Mouse (Mus musculus) limb, embryonic 12.5 days (tissue): ENCODE results near the gene Nrl. TPM values are rescaled to one million over a fixed set of nuclear protein-coding genes. Genes with fewer than 3 reads are reported as not detected.

ENCODE experiments used
- ATAC-seq: fragments of 200-750 bp; cut with Nextera tagmentation; 2 replicates; pipeline ENCODE4 v1.8.0; 2017; ENCODE audit warnings: low read depth, moderate TSS enrichment; ENCODE audit not compliant: insufficient number of reproducible peaks, insufficient read depth, low FRiP score, low TSS enrichment
- H3K27ac ChIP-seq: fragments of 300-500 bp; sonication (generic); 2 replicates; pipeline ENCODE4 v1.5.1; 2016; ENCODE audit warnings: mild to moderate bottlenecking, moderate library complexity
- H3K27me3 ChIP-seq: fragments of 300-500 bp; sonication (generic); 2 replicates; pipeline ENCODE4 v1.6.1; 2016; ENCODE audit warnings: mild to moderate bottlenecking, moderate library complexity
- H3K36me3 ChIP-seq: fragments of 300-500 bp; sonication (generic); 2 replicates; pipeline ENCODE4 v1.6.1; 2016; ENCODE audit warnings: mild to moderate bottlenecking, moderate library complexity
- H3K4me1 ChIP-seq: fragments of 300-500 bp; sonication (generic); replicated peaks from 2 replicates; pipeline ENCODE4 v1.6.1; 2016
- H3K4me2 ChIP-seq: fragments of 300-500 bp; sonication (generic); 2 replicates; pipeline ENCODE4 v1.6.1; 2016; ENCODE audit warnings: mild to moderate bottlenecking, moderate library complexity
- H3K4me3 ChIP-seq: fragments of 300-500 bp; sonication (generic); replicated peaks from 2 replicates; pipeline ENCODE4 v1.5.1; 2016; ENCODE audit warnings: mild to moderate bottlenecking
- H3K9ac ChIP-seq: fragments of 300-500 bp; sonication (generic); replicated peaks from 2 replicates; pipeline ENCODE4 v1.6.1; 2016; ENCODE audit warnings: mild to moderate bottlenecking, moderate library complexity
- H3K9me3 ChIP-seq: fragments of 300-500 bp; sonication (generic); 2 replicates; pipeline ENCODE4 v1.6.1; 2016; ENCODE audit warnings: mild to moderate bottlenecking, moderate library complexity
- WGBS: fragments of 180-500 bp; shearing (Covaris S2); methylation state at CpG from one replicate; pipeline ENCODE4 v1.1.7; 2016; 5-methylcytosine and 5-hydroxymethylcytosine counted together
- polyA plus RNA-seq: library from polyadenylated mRNA; unstranded; fragments of >200 nt; fragmentation: Nextera tagmentation; extraction: Ambion mirVana; gene quantifications from 2 replicates; pipeline ENCODE4 v1.2.1, GENCODE M21; 2016

Gene Nrl
- polyA plus RNA-seq, 1 experiment from 2014 or later: not detected

GRCm38 (mm10) chr14:55527940-55528339 is 3.2 kb upstream of the Nrl start:
- H3K9ac ChIP-seq: no peak overlapping the region
- H3K27me3 ChIP-seq: peaks cover 36% of the 10 kb centered on the region
- no peak overlapping the region for H3K4me2 ChIP-seq
- H3K4me1 ChIP-seq: no peaks in the 10 kb centered on the region
- H3K36me3 ChIP-seq: no peaks in the 10 kb centered on the region
- no peak for ATAC-seq
- H3K9me3 ChIP-seq: no peaks in the 10 kb centered on the region
- no peak overlapping the region for H3K4me3 ChIP-seq
- WGBS: 21% methylated on average over 3 of the region's 3 CpGs
- no peak overlapping the region for H3K27ac ChIP-seq

GRCm38 (mm10) chr14:55526674-55527073 is 1.9 kb upstream of the Nrl start:
- no peak overlapping the region for H3K9ac ChIP-seq
- ATAC-seq: no peak

GRCm38 (mm10) chr14:55524062-55524461 is 719 bp downstream of the Nrl start:
- no peak for ATAC-seq
- Histone ChIP-seq H3K9ac (no peak overlapping the region), H3K27ac (no peak overlapping the region), H3K36me3 (no peaks in the 10 kb centered on the region), H3K4me1 (0 out of 2 replicates have a peak, but pooled peaks cover 10% of the 10 kb centered on the region), H3K4me2 (no peak overlapping the region), H3K9me3 (no peaks in the 10 kb centered on the region), H3K4me3 (no peak overlapping the region), H3K27me3 (peaks cover 59% of the 10 kb centered on the region)
- WGBS: 56% methylated on average over 4 of the region's 4 CpGs

More at GRCm38 (mm10) chr14:55526674-55527073, 1.9 kb upstream of the Nrl start:
- Histone ChIP-seq H3K4me1 (no peaks in the 10 kb centered on the region), H3K4me3 (no peak overlapping the region), H3K4me2 (no peak overlapping the region), H3K27ac (no peak overlapping the region), H3K36me3 (no peaks in the 10 kb centered on the region), H3K9me3 (no peaks in the 10 kb centered on the region), H3K27me3 (peaks cover 48% of the 10 kb centered on the region)
- WGBS: 81% methylated on average over 2 of the region's 2 CpGs

- 1% methylated on average over 61 of the region's 61 CpGs for WGBS
- no peaks in the 10 kb centered on the region for H3K9me3 ChIP-seq
- peak; percentile 58; the same call in 1 of the 2 replicates for ATAC-seq
- peak overlapping the region; percentile 51 for H3K4me3 ChIP-seq
- H3K27me3 ChIP-seq: peaks cover 76% of the 10 kb centered on the region
- H3K4me1 ChIP-seq: 0 out of 2 replicates have a peak, but pooled peaks cover 10% of the 10 kb centered on the region
- no peaks in the 10 kb centered on the region for H3K36me3 ChIP-seq
- peak overlapping the region; percentile 61 for H3K9ac ChIP-seq
- H3K4me2 ChIP-seq: peak overlapping the region; percentile 88
- H3K27ac ChIP-seq: no peak overlapping the region
These were observed 4.1 kb downstream of the Nrl start for GRCm38 (mm10) chr14:55520451-55521361.

GRCm38 (mm10) chr14:55519604-55520003 is 5.2 kb downstream of the Nrl start:
- Histone ChIP-seq H3K27me3 (peaks cover 74% of the 10 kb centered on the region), H3K9ac (no peak overlapping the region), H3K36me3 (no peaks in the 10 kb centered on the region), H3K27ac (no peak overlapping the region), H3K4me3 (no peak overlapping the region), H3K4me1 (0 out of 2 replicates have a peak, but pooled peaks cover 10% of the 10 kb centered on the region), H3K4me2 (no peak overlapping the region), H3K9me3 (no peaks in the 10 kb centered on the region)
- no peak for ATAC-seq
- 64% methylated on average over 4 of the region's 4 CpGs for WGBS

- Histone ChIP-seq H3K27ac (no peak overlapping the region), H3K4me3 (no peak overlapping the region), H3K4me2 (no peak overlapping the region), H3K36me3 (no peaks in the 10 kb centered on the region), H3K27me3 (peaks cover 66% of the 10 kb centered on the region), H3K9me3 (no peaks in the 10 kb centered on the region), H3K9ac (no peak overlapping the region), H3K4me1 (0 out of 2 replicates have a peak, but pooled peaks cover 10% of the 10 kb centered on the region)
- no peak for ATAC-seq
- 49% methylated on average over 2 of the region's 2 CpGs for WGBS
These were observed 5.9 kb downstream of the Nrl start for GRCm38 (mm10) chr14:55518897-55519296.

GRCm38 (mm10) chr14:55515846-55516245 is 8.9 kb downstream of the Nrl start:
- 93% methylated on average over 4 of the region's 4 CpGs for WGBS
- Histone ChIP-seq H3K9ac (no peak overlapping the region), H3K4me2 (no peak overlapping the region), H3K27ac (no peak overlapping the region), H3K27me3 (peaks cover 58% of the 10 kb centered on the region), H3K9me3 (no peaks in the 10 kb centered on the region), H3K4me1 (0 out of 2 replicates have a peak, but pooled peaks cover 9% of the 10 kb centered on the region), H3K36me3 (no peaks in the 10 kb centered on the region), H3K4me3 (no peak overlapping the region)
- no peak for ATAC-seq

- H3K4me1 ChIP-seq: peaks cover 9% of the 10 kb centered on the region; the same call in 1 of the 2 replicates
- H3K36me3 ChIP-seq: no peaks in the 10 kb centered on the region
- H3K9ac ChIP-seq: no peak overlapping the region
- no peak overlapping the region for H3K4me2 ChIP-seq
- no peak overlapping the region for H3K27ac ChIP-seq
- H3K27me3 ChIP-seq: peaks cover 52% of the 10 kb centered on the region
- no peak overlapping the region for H3K4me3 ChIP-seq
- no peaks in the 10 kb centered on the region for H3K9me3 ChIP-seq
- 74% methylated on average over 10 of the region's 10 CpGs for WGBS
- no peak for ATAC-seq
These were observed 10.9 kb downstream of the Nrl start for GRCm38 (mm10) chr14:55513927-55514326.

- 60% methylated on average over 7 of the region's 7 CpGs for WGBS
- Histone ChIP-seq H3K27me3 (peaks cover 34% of the 10 kb centered on the region), H3K4me3 (no peak overlapping the region), H3K4me2 (no peak overlapping the region), H3K9ac (no peak overlapping the region; the same call in 1 of the 2 replicates), H3K4me1 (peaks cover 9% of the 10 kb centered on the region; the same call in 1 of the 2 replicates), H3K27ac (no peak overlapping the region), H3K9me3 (no peaks in the 10 kb centered on the region), H3K36me3 (no peaks in the 10 kb centered on the region)
- ATAC-seq: no peak
These were observed 13.7 kb downstream of the Nrl start for GRCm38 (mm10) chr14:55511037-55511436.

- H3K4me2 ChIP-seq: no peak within 1 kb of the TSS
- no peaks in the 10 kb centered on the region for H3K9me3 ChIP-seq
- H3K27me3 ChIP-seq: peaks cover 34% of the 10 kb centered on the region
- H3K36me3 ChIP-seq: no peaks in the 10 kb centered on the region
- no peak within 1 kb of the TSS for H3K4me3 ChIP-seq
- WGBS: 61% methylated on average over 22 of the region's 22 CpGs
- H3K9ac ChIP-seq: no peak within 1 kb of the TSS; the same call in 1 of the 2 replicates
- no peak within 1 kb of the TSS for H3K27ac ChIP-seq
- no peak for ATAC-seq
- peaks cover 9% of the 10 kb centered on the region; the same call in 1 of the 2 replicates for H3K4me1 ChIP-seq
These were observed 14.6 kb downstream of the Nrl start, which contains the start of gene Cpne6 for GRCm38 (mm10) chr14:55510125-55510731. TSS of gene Cpne6 (plus strand) at chr14:55510445.

GRCm38 (mm10) chr14:55509540-55509939 is 15.2 kb downstream of the Nrl start:
- no peaks in the 10 kb centered on the region for H3K9me3 ChIP-seq
- no peak overlapping the region for H3K27ac ChIP-seq
- H3K36me3 ChIP-seq: no peaks in the 10 kb centered on the region
- H3K4me3 ChIP-seq: no peak overlapping the region
- peaks cover 34% of the 10 kb centered on the region for H3K27me3 ChIP-seq
- WGBS: 90% methylated on average over 10 of the region's 10 CpGs
- H3K4me2 ChIP-seq: no peak overlapping the region
- H3K9ac ChIP-seq: no peak overlapping the region
- peaks cover 9% of the 10 kb centered on the region; the same call in 1 of the 2 replicates for H3K4me1 ChIP-seq
- no peak for ATAC-seq
